Mouse (Mus musculus) retina, embryonic 14.5 days (tissue): ENCODE data around the gene Psmb8.
"Not testable (repeated sequence)": the region's sequence is repeated elsewhere in the genome, so short reads cannot be mapped to it uniquely, and the experiment has no call there.

Source experiments
- DNase-seq: peaks from one replicate; pipeline ENCODE4 v3.0.0-alpha.2; 2015; ENCODE audit warnings: low spot score

The Psmb8 gene

DNA sequence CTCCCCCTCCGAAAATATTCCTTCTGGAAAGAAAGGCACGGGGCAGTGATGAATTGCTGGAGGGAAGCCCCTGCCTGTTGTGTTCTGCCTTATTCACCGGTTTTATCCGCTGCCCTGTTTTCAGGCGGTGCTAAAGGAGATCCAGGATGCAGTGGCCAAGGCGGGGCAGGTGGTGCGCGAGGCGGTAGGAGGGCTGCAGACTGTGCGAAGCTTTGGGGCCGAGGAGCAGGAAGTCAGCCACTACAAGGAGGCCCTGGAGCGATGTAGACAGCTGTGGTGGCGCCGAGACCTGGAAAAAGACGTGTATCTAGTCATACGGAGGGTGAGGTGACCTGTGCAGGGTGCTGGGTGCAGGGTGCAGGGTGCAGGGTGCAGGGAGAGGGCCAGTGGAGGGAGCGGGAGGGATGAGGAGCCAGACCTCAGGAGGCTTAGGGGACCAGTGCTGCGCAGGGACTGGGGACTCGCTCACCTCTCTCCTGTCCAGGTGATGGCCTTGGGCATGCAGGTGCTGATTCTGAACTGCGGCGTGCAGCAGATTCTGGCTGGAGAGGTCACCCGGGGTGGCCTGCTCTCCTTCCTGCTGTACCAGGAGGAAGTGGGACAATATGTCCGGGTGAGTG lies 14.3 kb downstream of the Psmb8 start:
- DNase-seq = no peak

DNA sequence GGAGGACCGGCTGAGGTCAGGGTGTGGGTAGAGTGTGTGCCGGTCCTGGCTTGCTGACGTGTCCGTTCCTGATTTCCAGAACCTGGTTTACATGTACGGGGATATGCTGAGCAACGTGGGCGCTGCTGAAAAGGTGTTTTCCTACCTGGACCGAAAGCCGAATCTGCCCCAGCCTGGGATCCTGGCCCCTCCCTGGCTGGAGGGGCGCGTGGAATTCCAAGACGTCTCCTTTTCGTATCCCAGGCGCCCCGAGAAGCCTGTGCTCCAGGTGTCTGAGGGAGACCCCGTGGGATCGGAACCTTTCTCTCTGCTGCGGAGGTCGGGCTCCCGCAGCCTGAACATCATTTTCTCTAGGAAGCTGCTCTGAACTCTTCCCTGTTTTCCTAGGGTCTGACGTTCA lies 16.4 kb downstream of the Psmb8 start:
- no peak for DNase-seq

DNA sequence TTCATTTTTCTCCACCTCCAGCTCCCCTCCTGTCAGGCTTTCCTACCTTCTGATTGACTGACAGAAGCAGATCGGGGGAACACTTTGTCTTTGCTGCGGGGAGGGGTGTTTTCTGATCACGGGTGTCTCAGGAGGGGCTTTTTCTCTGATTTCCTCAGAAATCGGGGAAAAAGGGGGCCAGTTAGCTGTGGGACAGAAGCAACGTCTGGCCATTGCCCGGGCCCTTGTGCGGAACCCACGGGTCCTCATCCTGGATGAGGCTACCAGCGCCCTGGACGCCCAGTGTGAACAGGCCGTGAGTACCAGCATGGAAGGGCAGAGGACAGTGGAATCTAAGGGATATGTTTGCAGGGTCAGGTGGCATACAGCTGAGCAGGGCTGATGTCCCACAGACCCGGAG lies 17.7 kb downstream of the Psmb8 start:
- no peak for DNase-seq

DNA sequence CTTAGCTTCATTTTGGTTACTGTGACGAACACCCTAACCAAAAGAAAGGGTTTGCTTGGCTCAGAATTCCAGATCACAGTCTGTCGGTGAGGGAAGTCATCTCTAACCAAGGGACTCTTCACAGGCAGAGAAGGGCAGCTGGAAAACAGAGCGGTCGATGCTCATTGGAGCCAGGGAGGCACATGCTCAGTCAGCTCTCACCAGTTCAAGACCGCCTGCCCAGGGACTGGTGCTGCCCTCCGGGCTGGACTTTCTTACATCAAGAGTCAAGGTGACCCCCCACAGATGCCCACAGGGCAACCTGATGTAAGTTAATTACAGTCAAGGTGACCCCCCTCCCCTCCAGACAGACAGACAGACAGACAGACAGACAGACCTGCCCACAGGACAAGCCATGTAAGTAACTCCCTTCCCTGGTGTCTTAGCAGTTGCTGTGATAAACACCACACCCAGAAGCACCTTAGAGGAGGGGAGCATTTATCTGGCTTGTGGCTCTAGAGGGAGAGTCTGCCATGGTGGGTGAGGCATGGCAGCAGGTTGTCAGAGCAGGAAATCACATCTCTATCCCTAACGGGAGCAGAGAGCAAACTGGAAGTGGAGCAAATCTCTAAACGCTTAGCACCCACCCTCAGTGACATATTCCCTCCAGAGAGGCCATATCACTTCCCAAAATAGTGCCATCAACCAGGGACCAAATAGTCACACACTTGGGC lies 19.9 kb downstream of the Psmb8 start:
- no peak for DNase-seq

DNA sequence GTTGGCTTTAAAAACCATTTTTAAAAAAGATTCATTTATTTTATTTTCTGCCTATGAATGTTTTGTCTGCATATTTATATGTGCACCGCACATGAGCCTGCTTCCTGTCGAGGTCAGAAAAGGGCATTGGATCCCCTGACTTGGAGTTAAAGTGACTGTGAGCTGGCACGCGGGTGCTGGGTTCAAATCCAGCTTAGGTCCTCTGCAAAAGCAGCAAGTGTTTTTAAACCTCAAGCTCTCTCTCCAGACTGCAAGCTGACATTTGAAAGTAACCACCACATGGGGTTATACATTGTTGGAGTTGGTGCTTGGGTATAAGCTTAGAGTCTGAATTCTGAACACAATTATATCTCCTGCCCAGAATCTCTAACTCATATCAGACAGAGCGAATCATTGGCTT lies 20.5 kb downstream of the Psmb8 start:
- no peak for DNase-seq

DNA sequence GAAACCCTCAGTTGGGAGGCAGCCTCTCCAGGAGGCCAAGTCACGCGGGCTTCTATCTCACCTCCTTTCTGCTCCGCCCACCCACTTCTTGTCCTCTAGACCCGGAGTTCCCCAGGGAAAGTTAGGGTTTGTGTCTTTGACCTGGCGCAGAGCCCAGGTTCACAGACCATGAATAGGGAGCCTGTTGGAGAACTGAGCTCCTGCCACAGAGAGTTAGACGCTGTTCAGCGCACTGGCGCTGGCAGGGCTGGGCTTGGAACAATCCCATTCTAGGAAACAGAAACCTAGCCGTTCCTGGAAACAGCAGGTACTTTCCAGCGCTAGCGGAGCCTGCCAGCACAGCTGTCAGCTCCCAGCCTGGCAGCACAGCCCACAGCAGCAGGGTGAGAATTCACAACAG lies 21.2 kb downstream of the Psmb8 start:
- DNase-seq = no peak

DNA sequence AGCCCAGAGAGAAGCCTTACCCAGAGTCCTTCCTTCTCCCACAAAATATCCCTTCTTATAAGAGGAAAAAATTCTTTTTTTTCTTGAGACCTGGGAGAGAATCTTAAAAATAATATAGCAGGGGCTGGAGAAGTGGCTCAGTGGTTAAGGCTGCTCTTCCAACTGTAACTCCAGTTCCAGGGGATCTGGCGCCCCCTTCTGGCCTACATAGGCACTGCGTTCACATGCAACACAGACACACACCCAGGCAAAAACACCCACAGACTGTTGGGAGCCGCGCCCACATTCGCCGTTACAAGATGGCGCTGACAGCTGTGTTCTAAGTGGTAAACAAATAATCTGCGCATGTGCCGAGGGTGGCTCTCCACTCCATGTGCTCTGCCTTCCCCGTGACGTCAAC lies 21.6 kb downstream of the Psmb8 start:
- DNase-seq = not testable (repeated sequence)

DNA sequence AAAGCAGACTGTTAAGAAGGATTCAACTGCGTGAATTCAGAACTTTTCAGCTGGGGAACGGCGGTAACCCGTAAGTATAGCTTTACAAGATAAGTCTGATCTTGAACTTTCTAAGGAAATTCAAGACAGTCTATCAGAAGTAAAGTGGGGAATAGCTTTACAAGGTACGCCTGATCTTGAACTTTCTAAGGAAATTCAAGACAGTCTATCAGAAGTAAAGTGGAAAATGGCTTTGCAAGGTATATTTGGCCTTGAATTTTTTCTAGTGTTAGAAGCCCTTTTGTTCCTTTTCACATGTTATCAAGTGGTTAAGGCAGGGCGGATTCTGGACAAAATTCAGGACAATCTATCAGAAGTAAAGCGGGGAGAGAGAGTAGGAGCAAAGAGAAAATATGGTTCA lies 22.3 kb downstream of the Psmb8 start:
- not testable (repeated sequence) for DNase-seq

DNA sequence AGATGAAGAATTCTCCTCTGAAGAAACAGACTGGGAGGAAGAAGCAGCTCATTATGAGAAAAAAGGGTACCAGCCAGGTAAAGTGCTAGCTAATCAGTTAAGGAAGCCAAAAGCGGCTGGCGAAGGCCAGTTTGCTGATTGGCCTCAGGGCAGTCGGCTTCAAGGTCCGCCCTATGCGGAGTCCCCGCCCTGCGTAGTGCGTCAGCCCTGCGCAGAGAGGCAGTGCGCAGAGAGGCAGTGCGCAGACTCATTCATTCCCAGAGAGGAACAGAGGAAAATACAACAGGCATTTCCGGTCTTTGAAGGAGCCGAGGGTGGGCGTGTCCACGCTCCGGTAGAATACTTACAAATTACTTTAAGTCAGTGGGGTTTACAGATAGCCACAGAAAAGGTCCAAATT lies 22.9 kb downstream of the Psmb8 start:
- not testable (repeated sequence) for DNase-seq

DNA sequence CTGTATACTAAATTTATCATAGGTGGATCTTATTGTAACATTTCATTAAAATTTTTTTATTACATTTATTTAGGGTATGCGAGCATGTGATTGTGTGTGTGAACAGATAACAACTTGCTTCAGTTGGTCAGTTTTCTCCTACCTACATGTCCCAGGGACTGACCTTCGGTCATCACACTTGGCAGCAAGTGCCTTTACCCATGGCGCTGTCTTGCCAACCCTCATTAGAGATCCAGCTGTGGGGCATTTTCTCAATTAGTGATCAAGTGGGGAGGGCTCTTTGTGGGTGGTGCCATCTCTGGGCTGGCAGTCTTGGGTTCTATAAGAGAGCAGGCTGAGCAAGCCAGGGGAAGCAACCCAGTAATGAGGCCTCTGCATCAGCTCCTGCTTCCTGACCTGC lies 27.3 kb downstream of the Psmb8 start:
- no peak for DNase-seq

DNA sequence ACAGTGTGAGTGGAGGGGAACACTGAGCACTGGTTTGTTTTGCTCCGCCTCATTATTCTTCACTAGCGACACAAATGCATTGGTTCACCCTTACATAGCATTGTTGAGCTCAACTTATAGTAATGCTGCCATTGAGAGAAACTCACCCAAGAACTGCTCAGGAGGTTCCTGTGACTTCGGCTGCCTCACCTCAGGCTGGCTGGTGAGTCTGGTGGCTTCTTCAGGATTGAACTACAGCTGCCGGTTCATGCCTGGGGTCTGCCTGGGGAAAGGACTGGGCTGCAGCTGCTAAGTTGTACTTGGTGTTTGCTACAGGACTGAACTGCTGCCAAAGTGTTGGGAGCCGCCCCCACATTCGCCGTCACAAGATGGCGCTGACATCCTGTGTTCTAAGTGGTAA lies 27.9 kb downstream of the Psmb8 start:
- DNase-seq = no peak

DNA sequence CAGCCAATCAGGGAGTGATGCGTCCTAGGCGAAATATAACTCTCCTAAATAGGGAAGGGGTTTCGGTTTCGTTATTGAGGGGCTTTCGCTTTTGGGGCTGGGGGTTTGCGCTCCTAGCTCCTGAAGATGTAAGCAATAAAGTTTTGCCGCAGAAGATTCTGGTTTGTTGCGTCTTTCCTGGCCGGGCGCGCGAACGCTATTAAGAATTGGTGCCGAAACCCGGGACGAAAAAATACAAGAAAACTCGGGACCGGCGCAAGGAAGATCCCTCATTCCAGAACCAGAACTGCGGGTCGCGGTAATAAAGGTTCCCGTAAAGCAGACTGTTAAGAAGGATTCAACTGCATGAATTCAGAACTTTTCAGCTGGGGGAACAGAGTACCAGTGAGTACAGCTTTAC lies 28.4 kb downstream of the Psmb8 start:
- DNase-seq = not testable (repeated sequence)

DNA sequence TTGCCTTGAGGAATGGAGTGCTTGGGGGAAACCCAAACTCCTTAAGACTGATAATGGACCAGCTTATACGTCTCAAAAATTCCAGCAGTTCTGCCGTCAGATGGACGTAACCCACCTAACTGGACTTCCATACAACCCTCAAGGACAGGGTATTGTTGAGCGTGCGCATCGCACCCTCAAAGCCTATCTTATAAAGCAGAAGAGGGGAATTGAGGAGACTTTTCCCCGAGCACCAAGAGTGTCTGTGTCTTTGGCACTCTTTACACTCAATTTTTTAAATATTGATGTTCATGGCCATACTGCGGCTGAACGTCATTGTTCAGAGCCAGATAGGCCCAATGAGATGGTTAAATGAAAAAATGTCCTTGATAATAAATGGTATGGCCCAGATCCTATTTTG lies 33.5 kb downstream of the Psmb8 start:
- not testable (repeated sequence) for DNase-seq

DNA sequence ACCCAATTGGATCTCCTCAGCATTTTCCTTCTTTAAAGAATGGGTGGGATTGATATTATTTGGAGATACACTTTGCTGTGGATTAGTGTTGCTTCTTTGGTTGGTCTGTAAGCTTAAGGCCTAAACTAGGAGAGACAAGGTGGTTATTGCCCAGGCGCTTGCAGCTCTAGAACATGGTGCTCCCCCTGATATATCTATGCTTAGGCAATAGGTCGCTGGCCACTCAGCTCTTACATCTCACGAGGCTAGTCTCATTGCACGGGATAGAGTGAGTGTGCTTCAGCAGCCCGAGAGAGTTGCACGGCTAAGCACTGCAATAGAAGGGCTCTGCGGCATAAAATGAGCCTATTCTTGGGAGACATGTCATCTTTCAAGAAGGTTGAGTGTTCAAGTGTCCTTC lies 34.5 kb downstream of the Psmb8 start:
- DNase-seq = not testable (repeated sequence)

DNA sequence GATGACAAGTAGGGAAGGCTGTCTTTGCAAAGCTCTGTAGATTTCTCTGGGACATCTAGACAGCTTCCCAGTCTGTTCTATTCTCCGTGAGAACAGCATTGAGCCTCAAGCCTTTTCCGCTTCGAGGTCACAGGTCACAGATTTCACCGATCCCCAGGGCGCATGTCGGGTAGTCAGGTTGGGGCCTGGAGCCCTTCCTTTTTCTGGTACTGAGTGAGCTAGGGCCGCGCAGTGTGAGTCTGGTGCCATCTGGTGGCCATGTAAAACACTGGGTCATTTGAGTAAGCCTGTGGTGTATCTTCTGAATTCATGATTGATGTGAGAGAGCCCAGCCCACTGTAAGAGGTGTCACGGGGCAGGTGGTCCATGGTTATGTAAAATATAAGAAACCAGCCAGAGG lies 37.4 kb downstream of the Psmb8 start:
- peak; percentile 84 for DNase-seq

DNA sequence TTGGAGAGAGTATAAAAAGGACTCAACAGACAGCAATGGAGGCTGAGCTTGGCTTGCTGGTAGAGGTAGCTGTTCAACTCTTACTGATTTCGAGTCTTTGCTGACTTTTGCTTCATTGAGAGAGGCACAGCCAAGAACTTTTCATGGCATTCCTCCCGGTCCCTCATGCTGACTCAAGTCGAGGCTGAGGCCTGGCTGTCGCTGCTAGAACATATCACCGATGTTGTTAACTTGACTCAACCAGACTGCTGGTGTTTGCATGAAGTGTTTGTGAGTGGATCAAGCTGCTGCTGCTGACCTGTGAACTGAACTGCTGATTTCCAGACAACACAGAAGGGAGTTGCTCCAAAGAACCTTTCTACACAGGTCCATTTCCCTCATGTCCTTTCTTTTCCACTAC lies 39.2 kb downstream of the Psmb8 start:
- DNase-seq = no peak

DNA sequence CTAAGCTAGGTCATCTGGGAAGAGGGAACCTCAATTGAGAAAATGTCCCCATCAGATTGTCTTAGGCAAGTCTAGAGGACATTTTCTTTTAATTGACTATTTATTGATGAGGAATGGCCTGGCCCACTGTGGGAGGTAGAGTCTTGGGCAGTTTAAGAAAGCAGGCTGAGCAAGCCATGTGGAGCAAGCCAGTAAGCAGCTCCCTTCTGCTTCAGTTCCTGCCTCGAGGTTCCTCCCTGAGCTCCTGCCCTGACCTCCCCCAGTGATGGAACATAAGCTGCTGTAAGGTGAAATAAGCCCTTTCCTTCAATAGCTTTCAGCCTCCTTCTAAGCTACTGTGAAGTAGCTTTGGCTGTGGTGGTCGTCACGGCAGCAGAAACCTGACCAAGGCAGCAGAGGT lies 40.2 kb downstream of the Psmb8 start:
- no peak for DNase-seq

DNA sequence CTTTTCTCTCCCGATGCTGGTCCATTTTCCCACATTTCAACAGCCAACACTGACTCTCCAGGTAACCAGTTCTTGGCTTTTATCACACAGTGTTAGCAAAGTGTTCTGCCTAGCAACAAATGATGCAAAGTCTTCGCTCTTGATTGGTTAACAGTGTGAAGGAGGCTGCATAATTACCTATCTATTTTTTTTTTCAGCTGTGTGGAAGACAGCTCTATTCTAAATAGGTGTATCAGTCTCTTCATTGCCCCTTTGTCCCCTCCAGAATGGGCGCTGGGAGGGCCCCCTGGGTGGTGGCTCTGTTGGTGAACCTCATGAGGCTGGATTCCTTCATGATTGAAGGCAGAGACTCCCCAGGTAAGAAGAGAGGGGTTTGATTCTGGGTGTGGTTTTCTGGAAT lies 41.2 kb downstream of the Psmb8 start, which contains the start of gene H2-Ob:
TSS of gene H2-Ob (plus strand) at position 198 of the 400 bp plus-strand sequence.
- peak; percentile 46 for DNase-seq

DNA sequence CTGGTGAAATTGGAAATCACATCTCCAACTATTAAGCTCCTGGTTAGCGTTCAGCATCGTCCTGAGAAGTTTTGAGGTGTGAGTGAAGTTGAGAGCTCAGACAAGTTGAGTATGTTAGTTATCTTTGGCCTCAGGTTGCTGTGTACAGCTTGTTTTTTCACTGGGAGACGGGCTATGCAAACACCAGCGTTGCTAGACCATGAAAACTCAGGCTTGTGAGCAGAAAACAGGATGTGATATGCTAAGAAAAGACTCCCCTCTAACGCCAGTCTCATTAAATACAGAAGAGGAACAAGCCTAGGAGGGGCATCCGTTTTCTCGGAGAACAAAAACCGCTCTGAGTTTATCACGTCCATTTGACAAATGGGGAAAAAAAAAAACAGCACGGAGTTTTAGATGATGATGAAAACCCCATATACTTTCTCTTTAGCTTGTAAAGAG lies 42.1 kb downstream of the Psmb8 start:
- DNase-seq = no peak

DNA sequence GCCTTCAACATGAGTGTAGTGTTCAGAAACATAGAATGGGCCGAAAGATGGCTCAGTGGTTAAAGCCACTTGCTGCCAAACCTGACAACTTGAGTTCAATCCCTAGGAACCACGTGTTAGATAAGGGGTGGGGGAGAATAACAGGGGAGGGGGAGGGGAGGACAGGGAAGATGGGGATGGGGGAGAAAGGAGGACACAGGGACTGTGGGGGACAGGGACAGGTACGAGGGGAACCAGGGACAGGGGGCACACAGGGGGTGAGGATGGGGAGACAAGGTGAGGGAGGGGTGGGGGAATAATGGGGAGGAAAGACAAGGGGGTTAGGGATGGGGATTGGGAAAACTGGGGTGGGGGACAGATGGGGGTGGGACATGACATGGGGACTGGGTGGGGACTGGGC lies 42.8 kb downstream of the Psmb8 start:
- no peak for DNase-seq

DNA sequence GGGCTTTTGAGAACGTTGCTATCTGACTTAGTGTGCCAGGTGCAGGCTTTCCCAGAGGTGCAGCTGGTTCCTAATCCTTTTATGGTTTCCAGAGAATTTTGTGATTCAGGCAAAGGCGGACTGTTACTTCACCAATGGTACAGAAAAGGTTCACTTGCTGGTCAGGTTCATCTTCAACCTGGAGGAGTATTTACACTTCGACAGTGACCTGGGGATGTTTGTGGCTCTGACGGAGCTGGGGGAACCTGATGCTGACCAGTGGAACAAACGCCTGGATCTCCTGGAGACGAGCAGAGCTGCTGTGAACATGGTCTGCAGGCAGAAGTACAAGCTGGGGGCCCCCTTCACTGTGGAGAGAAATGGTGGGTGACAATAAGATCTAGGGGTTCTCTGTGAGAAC lies 43.4 kb downstream of the Psmb8 start:
- no peak for DNase-seq

DNA sequence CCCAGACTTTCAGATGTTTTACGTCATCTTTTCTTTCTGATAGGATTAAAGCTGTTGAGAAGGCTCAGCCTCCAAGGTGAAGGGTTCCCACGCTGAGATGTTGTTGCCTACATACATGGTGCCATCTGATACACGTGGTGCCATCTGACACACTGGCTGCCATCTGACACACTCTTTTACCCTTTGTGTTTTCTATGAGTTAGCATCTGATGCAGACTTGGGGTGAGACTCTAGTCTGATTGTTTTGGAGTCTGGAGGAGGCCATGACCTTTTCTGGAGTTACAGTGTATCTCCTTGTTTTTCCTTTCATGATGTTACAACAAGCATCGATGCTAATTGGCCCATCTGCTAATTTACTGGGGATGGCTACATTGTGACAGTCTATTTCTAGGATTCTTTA lies 47.1 kb downstream of the Psmb8 start:
- no peak for DNase-seq

DNA sequence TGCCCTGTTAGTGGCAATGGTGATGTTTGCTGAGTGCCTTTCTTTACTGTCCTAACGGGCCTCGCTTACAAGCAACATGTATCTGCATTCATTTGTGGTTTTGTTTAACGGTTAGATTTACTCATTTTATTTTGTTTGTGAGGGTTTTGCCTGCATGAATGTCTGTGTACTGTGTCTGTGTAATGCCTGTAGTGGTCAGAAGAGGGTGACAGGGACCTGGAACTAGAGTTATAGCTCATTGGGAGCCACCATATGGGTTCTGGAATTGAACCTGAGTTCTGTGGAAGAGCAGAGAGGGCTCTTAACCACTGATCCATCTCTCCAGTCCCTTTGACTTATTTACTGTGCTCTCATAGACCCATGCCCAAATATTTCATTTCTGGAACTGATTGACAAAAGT lies 49.5 kb downstream of the Psmb8 start:
- DNase-seq = peak; percentile 12

DNA sequence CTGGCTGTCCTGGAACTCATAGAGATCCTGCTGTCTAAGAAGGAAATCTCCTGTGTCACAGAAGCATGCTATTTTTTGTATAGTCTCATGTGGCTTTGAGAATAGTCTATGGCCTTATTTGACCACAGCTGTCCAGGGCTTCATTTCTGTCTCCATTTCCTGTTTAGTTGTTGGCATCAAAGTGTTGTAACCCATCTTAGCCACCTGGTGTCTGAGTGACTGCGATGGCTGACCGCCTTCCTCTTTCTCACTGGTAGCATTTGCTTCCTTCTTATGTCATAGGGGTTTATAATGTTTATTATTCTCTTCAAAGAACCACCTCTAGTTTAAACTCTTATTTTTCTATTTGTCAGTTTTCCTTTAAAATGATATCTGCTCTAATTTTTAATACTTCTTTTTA lies 51.2 kb downstream of the Psmb8 start:
- DNase-seq = no peak
